Mouse (Mus musculus) stomach, postnatal 0 days (tissue): ENCODE results near the gene Tagln2. TPM values are rescaled to one million over a fixed set of nuclear protein-coding genes. Genes with fewer than 3 reads are reported as not detected.

Source experiments
- ATAC-seq: fragments of 200-750 bp; cut with Nextera tagmentation; 2 replicates; pipeline ENCODE4 v1.8.0; 2017; ENCODE audit not compliant: low FRiP score, low TSS enrichment
- DNase-seq: peaks from one replicate; pipeline ENCODE4 v3.0.0-alpha.2; 2016; ENCODE audit warnings: low spot score
- H3K27ac ChIP-seq: fragments of 300-500 bp; sonication (generic); replicated peaks from 2 replicates; pipeline ENCODE4 v1.5.1; 2014; ENCODE audit warnings: mild to moderate bottlenecking, control low read depth
- H3K27me3 ChIP-seq: fragments of 300-500 bp; sonication (generic); 2 replicates; pipeline ENCODE4 v1.6.1; 2014; ENCODE audit warnings: low read length; ENCODE audit not compliant: control insufficient read depth, insufficient read depth
- H3K36me3 ChIP-seq: fragments of 300-500 bp; sonication (generic); 2 replicates; pipeline ENCODE4 v1.6.1; 2014; ENCODE audit warnings: low read length, mixed read lengths; ENCODE audit not compliant: control insufficient read depth, insufficient read depth
- H3K4me1 ChIP-seq: fragments of 300-500 bp; sonication (generic); replicated peaks from 2 replicates; pipeline ENCODE4 v1.6.1; 2014; ENCODE audit warnings: antibody characterized with exemption; ENCODE audit not compliant: control insufficient read depth, insufficient read depth
- H3K4me2 ChIP-seq: fragments of 300-500 bp; sonication (generic); replicated peaks from 2 replicates; pipeline ENCODE4 v1.6.1; 2014; ENCODE audit warnings: low read depth, mild to moderate bottlenecking, control low read depth, moderate library complexity
- H3K4me3 ChIP-seq: fragments of 300-500 bp; sonication (generic); 2 replicates; pipeline ENCODE4 v1.5.1; 2014; ENCODE audit warnings: low read depth, low read length, control low read depth
- H3K9ac ChIP-seq: fragments of 300-500 bp; sonication (generic); 2 replicates; pipeline ENCODE4 v1.6.1; 2014; ENCODE audit warnings: mild to moderate bottlenecking, low read length, control low read depth, mixed read lengths
- H3K9me3 ChIP-seq: fragments of 300-500 bp; sonication (generic); 2 replicates; pipeline ENCODE4 v1.6.1; 2016; ENCODE audit warnings: low read length; ENCODE audit not compliant: control insufficient read depth
- CTCF ChIP-seq: IDR thresholded peaks from 2 replicates; pipeline ENCODE4 v1.5.1; 2016; ENCODE audit warnings: antibody characterized with exemption, low read depth, mild to moderate bottlenecking, moderate library complexity
- EP300 ChIP-seq: optimal IDR thresholded peaks from 2 replicates; pipeline ENCODE3; 2016; ENCODE audit warnings: antibody characterized with exemption
- WGBS: fragments of 180-500 bp; shearing (Covaris S2); extraction: QIAGEN DNeasy Blood & Tissue Kit; methylation state at CpG from one replicate; pipeline ENCODE4 v1.1.7; 2014; 5-methylcytosine and 5-hydroxymethylcytosine counted together
- polyA plus RNA-seq: library from polyadenylated mRNA; unstranded; fragments of >200 nt; fragmentation: Nextera tagmentation; extraction: Ambion mirVana; gene quantifications from 2 replicates; pipeline ENCODE4 v1.2.1, GENCODE M21; 2015

Gene Tagln2
- polyA plus RNA-seq, 1 experiment from 2014 or later: 564 TPM

DNA sequence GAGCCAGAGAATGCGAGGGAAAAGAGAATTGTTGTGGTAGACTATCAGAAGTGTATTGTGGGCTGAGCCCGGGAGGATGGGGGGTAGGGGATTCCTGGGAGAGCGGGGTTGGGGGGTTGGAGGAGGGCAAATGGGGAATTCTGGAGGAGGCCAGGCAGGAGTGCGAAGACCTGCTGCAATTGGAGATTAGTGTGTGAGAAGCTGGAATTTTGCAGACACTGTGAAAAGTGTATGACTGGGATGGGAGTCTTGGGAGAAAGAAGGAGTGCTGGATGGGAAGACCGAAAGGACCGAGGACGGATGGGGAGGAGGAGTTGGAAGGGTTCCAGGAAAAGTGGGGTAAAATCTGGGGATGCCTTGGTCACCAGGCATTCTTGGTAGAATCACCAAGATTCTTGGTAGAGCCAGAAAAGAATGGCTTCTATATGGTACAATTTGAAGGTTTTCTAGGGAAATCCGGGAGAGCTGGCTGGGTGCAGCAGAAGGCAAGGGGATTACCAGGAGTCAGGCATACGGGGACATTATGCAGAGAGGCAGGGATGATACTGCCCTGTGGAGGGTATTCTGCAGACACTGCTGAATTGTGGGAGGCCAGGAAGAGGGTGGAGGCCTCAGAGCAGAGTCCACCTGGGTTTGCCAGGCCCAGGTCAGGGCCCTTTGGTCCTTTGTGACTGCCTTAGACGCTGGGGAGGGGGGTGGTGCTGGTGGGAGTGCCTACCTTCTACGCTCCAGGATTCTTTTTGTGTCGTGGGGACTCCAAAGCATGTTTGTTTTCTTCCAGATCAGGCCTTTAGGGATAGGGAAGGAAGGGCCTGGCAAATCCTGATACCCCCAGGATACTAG lies 17.1 kb upstream of the Tagln2 start:
- Histone ChIP-seq H3K4me1 (peaks cover 7% of the 10 kb centered on the region; the same call in 1 of the 2 replicates), H3K9ac (peak overlapping the region; percentile 51), H3K27ac (peak overlapping the region; percentile 88; the same call in 1 of the 2 replicates), H3K9me3 (no peaks in the 10 kb centered on the region), H3K4me2 (peak overlapping the region; percentile 85), H3K4me3 (peak overlapping the region; percentile 58), H3K36me3 (no peaks in the 10 kb centered on the region), H3K27me3 (no peaks in the 10 kb centered on the region)
- no peak for TF ChIP-seq CTCF
- 13% methylated on average over 12 of the region's 12 CpGs for WGBS
- no peak for DNase-seq
- ATAC-seq: no peak

DNA sequence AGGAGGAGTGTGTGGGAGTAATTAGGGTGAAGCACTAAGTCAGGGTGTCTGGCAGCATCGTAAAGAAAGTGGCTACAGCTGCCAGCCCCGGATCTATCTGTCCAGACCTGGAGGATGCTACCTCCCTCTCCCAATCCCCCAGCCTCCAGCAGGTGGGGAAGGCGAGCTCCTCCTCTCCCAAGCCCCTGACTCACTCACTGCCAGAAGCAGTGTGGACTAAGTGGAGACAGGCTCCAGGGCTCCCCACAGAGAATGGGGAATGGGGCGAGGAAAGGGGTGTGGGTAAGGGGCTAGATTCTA lies 16.5 kb upstream of the Tagln2 start:
- Histone ChIP-seq H3K4me1 (peaks cover 7% of the 10 kb centered on the region; the same call in 1 of the 2 replicates), H3K9ac (no peak overlapping the region), H3K27me3 (no peaks in the 10 kb centered on the region), H3K27ac (no peak overlapping the region), H3K9me3 (no peaks in the 10 kb centered on the region), H3K4me3 (no peak overlapping the region), H3K4me2 (peak overlapping the region; percentile 85), H3K36me3 (no peaks in the 10 kb centered on the region)
- TF ChIP-seq EP300: no peak
- TF ChIP-seq CTCF: no peak; the same call in 1 of the 2 replicates
- ATAC-seq (no peak), DNase-seq (no peak)
- 37% methylated on average over 4 of the region's 4 CpGs for WGBS

DNA sequence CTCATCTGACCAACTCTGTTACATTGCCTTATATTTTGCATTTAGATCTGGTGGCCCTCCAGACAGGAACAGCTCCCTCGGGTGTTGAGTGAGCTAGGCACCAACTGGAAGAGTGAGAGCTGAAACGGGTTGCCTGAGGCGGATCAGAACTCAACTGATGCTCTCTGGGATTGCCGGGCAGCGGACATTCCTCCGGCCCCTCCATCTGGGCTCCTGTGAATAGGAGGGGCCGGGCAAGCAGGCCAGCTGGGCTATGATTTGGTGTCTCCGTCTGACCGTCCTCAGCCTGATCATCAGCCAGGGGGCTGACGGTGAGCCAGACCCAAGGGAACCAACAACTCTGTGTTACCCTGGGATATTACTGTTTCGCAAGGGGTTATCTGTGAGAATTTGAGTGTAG lies 15.6 kb upstream of the Tagln2 start:
- Histone ChIP-seq H3K4me2 (peak overlapping the region; percentile 32), H3K27me3 (no peaks in the 10 kb centered on the region), H3K36me3 (no peaks in the 10 kb centered on the region), H3K27ac (no peak overlapping the region), H3K4me1 (peaks cover 7% of the 10 kb centered on the region; the same call in 1 of the 2 replicates), H3K9ac (no peak overlapping the region), H3K4me3 (no peak overlapping the region), H3K9me3 (no peaks in the 10 kb centered on the region)
- TF ChIP-seq CTCF (no peak), EP300 (no peak)
- ATAC-seq (no peak), DNase-seq (no peak)
- 57% methylated on average over 11 of the region's 11 CpGs for WGBS

DNA sequence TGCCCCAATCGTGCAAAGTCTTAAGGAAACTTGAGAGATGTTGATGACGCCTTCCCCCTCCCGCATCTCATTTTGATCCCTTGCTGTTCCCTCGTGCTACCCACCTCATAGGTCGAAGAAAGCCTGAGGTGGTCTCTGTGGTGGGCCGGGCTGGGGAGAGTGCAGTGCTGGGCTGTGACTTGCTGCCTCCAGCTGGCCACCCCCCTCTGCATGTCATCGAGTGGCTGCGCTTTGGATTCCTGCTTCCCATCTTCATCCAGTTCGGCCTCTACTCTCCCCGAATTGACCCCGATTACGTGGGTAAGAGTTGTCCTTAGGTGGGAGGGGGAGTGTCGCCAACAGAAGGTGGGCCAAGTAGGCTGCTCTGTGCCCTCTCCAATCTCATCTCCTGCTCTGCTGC lies 15.2 kb upstream of the Tagln2 start:
- no peak for ATAC-seq
- H3K9me3 ChIP-seq: no peaks in the 10 kb centered on the region
- 71% methylated on average over 13 of the region's 13 CpGs for WGBS
- no peak for DNase-seq
- H3K4me1 ChIP-seq: peaks cover 7% of the 10 kb centered on the region; the same call in 1 of the 2 replicates
- H3K27me3 ChIP-seq: no peaks in the 10 kb centered on the region
- peak overlapping the region; percentile 32; the same call in 1 of the 2 replicates for H3K4me2 ChIP-seq
- H3K27ac ChIP-seq: no peak overlapping the region
- H3K4me3 ChIP-seq: no peak overlapping the region
- no peak overlapping the region for H3K9ac ChIP-seq
- TF ChIP-seq EP300: no peak
- no peak for TF ChIP-seq CTCF
- no peaks in the 10 kb centered on the region for H3K36me3 ChIP-seq

DNA sequence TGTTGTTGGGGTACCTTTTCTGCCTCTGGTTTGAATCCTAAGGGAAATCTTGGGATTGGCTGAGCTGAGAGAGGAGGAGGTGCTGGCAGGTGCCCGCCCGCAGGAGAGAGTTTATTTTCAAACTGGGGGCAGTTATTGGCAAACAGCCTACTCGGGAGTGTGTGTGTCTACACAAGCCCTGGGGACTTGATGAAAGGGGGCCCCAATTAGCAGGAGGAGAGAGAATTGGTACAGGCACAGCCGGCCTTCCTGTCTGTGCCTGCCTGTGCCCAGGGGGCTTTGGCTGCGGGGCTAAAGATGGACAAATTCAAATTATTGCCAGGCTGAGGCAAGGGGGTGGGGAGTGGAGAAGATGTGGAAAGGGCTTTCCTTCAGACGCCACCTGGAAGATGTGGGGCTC lies 14.0 kb upstream of the Tagln2 start:
- H3K4me3 ChIP-seq: no peak overlapping the region
- 53% methylated on average over 6 of the region's 6 CpGs for WGBS
- H3K27ac ChIP-seq: no peak overlapping the region
- H3K4me2 ChIP-seq: no peak overlapping the region
- H3K27me3 ChIP-seq: no peaks in the 10 kb centered on the region
- no peak overlapping the region for H3K9ac ChIP-seq
- H3K36me3 ChIP-seq: no peaks in the 10 kb centered on the region
- DNase-seq: no peak
- H3K4me1 ChIP-seq: peaks cover 7% of the 10 kb centered on the region; the same call in 1 of the 2 replicates
- H3K9me3 ChIP-seq: no peaks in the 10 kb centered on the region
- no peak for ATAC-seq
- TF ChIP-seq EP300 (no peak), CTCF (no peak)

DNA sequence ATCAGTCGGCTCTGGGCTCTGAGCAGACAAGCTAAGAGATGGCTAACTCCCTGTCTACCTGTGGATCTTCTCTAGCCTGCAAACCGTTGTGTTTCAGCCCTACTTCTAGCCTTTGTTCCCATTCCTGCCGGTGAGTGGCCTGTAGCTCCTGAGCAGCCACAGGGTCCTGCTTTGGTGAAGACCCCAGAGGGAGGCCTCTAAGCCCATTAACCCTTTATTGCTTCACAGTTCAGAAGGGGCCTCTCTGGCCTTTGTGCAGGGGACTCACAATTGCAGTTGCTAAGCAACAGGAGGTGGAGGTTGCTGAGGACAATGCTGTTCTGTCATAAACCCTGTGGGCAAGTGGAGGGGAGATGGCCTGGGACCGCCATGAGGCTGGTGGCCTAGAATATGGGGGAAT lies 13.6 kb upstream of the Tagln2 start:
- ATAC-seq (no peak), DNase-seq (no peak)
- 68% methylated on average over 4 of the region's 4 CpGs for WGBS
- no peaks in the 10 kb centered on the region for H3K36me3 ChIP-seq
- no peak overlapping the region for H3K27ac ChIP-seq
- H3K4me2 ChIP-seq: no peak overlapping the region
- TF ChIP-seq CTCF: no peak
- no peak for TF ChIP-seq EP300
- H3K9me3 ChIP-seq: no peaks in the 10 kb centered on the region
- H3K9ac ChIP-seq: no peak overlapping the region
- H3K27me3 ChIP-seq: no peaks in the 10 kb centered on the region
- H3K4me3 ChIP-seq: no peak overlapping the region
- H3K4me1 ChIP-seq: peaks cover 7% of the 10 kb centered on the region; the same call in 1 of the 2 replicates
